ENCODE assay signal across 10 mouse cellular contexts in the genomic region with DNA sequence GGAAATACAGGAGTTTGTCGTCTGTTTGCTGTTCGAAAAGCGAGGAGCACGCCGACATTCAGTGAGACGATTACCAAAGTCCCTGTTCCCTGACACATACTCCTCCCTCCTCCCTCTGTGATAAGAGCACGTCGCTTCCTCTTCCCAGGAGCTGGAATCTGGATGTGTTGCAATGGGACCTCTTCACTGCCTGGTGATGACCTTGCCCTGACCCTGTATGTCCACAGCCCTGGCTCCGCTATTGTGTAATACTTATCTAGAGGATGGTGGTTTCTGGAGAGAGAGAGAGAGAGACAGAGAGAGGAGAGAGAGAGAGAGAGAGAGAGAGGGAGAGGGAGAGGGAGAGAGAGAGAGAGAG. TPM values are rescaled to one million over a fixed set of nuclear protein-coding genes. Genes with fewer than 3 reads are reported as not detected.
A peak's percentile ranks its signal among the peaks of the same experiment; 100 is the strongest.
DNase-seq lines count a peak whose midpoint lies in the region; ATAC-seq lines count a peak whose summit lies in the region.
"Had no signal": no experiment of that assay in that cellular context is flagged by ENCODE, and none has a peak within 500 bp of the region (broad histone marks: within the 10 kb centered on the region; RNA-seq: fewer than 3 reads in every experiment).

No protein-coding gene starts in this region.

- DNase-seq in adrenal gland, adult (ENCODE audit: inconsistent age in 2 of 2, low spot score in 1 of 2): peak; percentile 65 to 88
- DNase-seq in adrenal gland, postnatal 4 days (ENCODE audit: low spot score in 2 of 2): no peak
- peak; percentile 56 to 69 for DNase-seq in adrenal gland, postnatal 36 days
- DNase-seq in lung, postnatal 10 days: peak; percentile 32
- DNase-seq in T-cell, adult 2 months (ENCODE audit: low spot score): no peak
- DNase-seq in urinary bladder, postnatal 14 days (ENCODE audit: low spot score): no peak
- no peak for DNase-seq in spleen, postnatal 36 days (ENCODE audit: low spot score in 2 of 2)
- DNase-seq: right cerebral cortex, postnatal 25 days had no signal

- no peaks in the 10 kb centered on the region for H3K9me3 ChIP-seq in intestine, embryonic 15.5 days
- H3K9me3 ChIP-seq: embryonic facial prominence, embryonic 13.5 days had no signal

- ATAC-seq in intestine, embryonic 15.5 days: peak; percentile 96

- H3K27me3 ChIP-seq in intestine, embryonic 15.5 days (replicated peaks): no peaks in the 10 kb centered on the region
- H3K27me3 ChIP-seq: embryonic facial prominence, embryonic 13.5 days had no signal

- H3K27ac ChIP-seq in intestine, embryonic 15.5 days: peak overlapping the region; percentile 80
- H3K27ac ChIP-seq: embryonic facial prominence, embryonic 13.5 days had no signal

- H3K4me1 ChIP-seq in intestine, embryonic 15.5 days (replicated peaks): 0 out of 2 replicates have a peak, but pooled peaks cover 9% of the 10 kb centered on the region

- H3K36me3 ChIP-seq in intestine, embryonic 15.5 days: no peaks in the 10 kb centered on the region
- H3K36me3 ChIP-seq: embryonic facial prominence, embryonic 13.5 days had no signal

- no peak overlapping the region for H3K4me3 ChIP-seq in intestine, embryonic 15.5 days (replicated peaks)
- H3K4me3 ChIP-seq: embryonic facial prominence, embryonic 13.5 days had no signal

- peak overlapping the region; percentile 39; the same call in 1 of the 2 replicates for H3K4me2 ChIP-seq in intestine, embryonic 15.5 days (replicated peaks)
- H3K4me2 ChIP-seq: embryonic facial prominence, embryonic 13.5 days had no signal

- 33% methylated on average over 9 of the region's 9 CpGs for WGBS in intestine, embryonic 15.5 days

- no peak overlapping the region for H3K9ac ChIP-seq in intestine, embryonic 15.5 days
- H3K9ac ChIP-seq: embryonic facial prominence, embryonic 13.5 days had no signal

RNA-seq across cellular contexts. Expression of gene Fam20a, which starts 16.0 kb away (rescaled TPM):
- total RNA-seq in adrenal gland, postnatal 4 days (2021): 10 to 100 TPM; 11.8 to 15.7 TPM
- 1 to 10 TPM; 2.2 to 4.1 TPM for total RNA-seq in adrenal gland, postnatal 36 days (2021)
- polyA plus RNA-seq in intestine, embryonic 15.5 days (2015; fragmentation: Nextera tagmentation; extraction: Ambion mirVana): 2.2 and 2.3 TPM in 2 replicates

RNA-seq across cellular contexts. Expression of gene Prkar1a, which starts 56.8 kb away (rescaled TPM):
- 100 to 1,000 TPM; 428 to 430 TPM for total RNA-seq in adrenal gland, postnatal 4 days (2021)
- total RNA-seq in adrenal gland, postnatal 36 days (2021): 100 to 1,000 TPM; 421 to 431 TPM
- 270 and 286 TPM in 2 replicates for polyA plus RNA-seq in intestine, embryonic 15.5 days (2015; fragmentation: Nextera tagmentation; extraction: Ambion mirVana)

Comparison
In these comparisons a context has a peak if more than half of its experiments do, and no peak if none do; other contexts are left out.
1. DNase-seq: peak in adrenal gland, adult (2 of 2), adrenal gland, postnatal 36 days (2 of 2) and lung, postnatal 10 days (single experiment); none in adrenal gland, postnatal 4 days (0 of 2), T-cell, adult 2 months (single experiment), urinary bladder, postnatal 14 days (single experiment) and spleen, postnatal 36 days (0 of 2).